Mouse (Mus musculus) heart, postnatal 0 days (tissue): ENCODE measurements around the gene Cers3. TPM values are rescaled to one million over a fixed set of nuclear protein-coding genes. Genes with fewer than 3 reads are reported as not detected.

ENCODE experiments used
- ATAC-seq: fragments of 200-750 bp; cut with Nextera tagmentation; 2 replicates; pipeline ENCODE4 v1.8.0; 2017; ENCODE audit warnings: low read depth, moderate number of reproducible peaks, moderate library complexity; ENCODE audit not compliant: insufficient read depth
- DNase-seq: peaks from one replicate; pipeline ENCODE4 v3.0.0-alpha.2; 2016; ENCODE audit warnings: low spot score
- H3K27ac ChIP-seq: fragments of 300-500 bp; sonication (generic); 2 replicates; pipeline ENCODE4 v1.5.1; 2014; ENCODE audit warnings: low read depth, mild to moderate bottlenecking
- H3K27me3 ChIP-seq: fragments of 300-500 bp; sonication (generic); 2 replicates; pipeline ENCODE4 v1.6.1; 2014; ENCODE audit warnings: low read length, mixed read lengths; ENCODE audit not compliant: control insufficient read depth, insufficient read depth
- H3K36me3 ChIP-seq: fragments of 300-500 bp; sonication (generic); replicated peaks from 2 replicates; pipeline ENCODE4 v1.6.1; 2014; ENCODE audit warnings: low read length, mixed read lengths; ENCODE audit not compliant: control insufficient read depth, insufficient read depth
- H3K4me1 ChIP-seq: fragments of 300-500 bp; sonication (generic); 2 replicates; pipeline ENCODE4 v1.6.1; 2014; ENCODE audit warnings: antibody characterized with exemption; ENCODE audit not compliant: control insufficient read depth, insufficient read depth
- H3K4me2 ChIP-seq: fragments of 300-500 bp; sonication (generic); 2 replicates; pipeline ENCODE4 v1.6.1; 2014; ENCODE audit warnings: low read depth, mild to moderate bottlenecking, low read length, moderate library complexity
- H3K4me3 ChIP-seq: fragments of 300-500 bp; sonication (generic); 2 replicates; pipeline ENCODE4 v1.5.1; 2014; ENCODE audit warnings: low read depth, low read length
- H3K9ac ChIP-seq: fragments of 300-500 bp; sonication (generic); replicated peaks from 2 replicates; pipeline ENCODE4 v1.6.1; 2014; ENCODE audit warnings: low read depth, low read length, mixed read lengths
- H3K9me3 ChIP-seq: fragments of 300-500 bp; sonication (generic); replicated peaks from 2 replicates; pipeline ENCODE4 v1.6.1; 2016; ENCODE audit warnings: low read length; ENCODE audit not compliant: control insufficient read depth
- CTCF ChIP-seq: IDR thresholded peaks from 2 replicates; pipeline ENCODE4 v1.5.1; 2016; ENCODE audit warnings: antibody characterized with exemption, control low read depth, low read depth
- EP300 ChIP-seq: IDR thresholded peaks from 2 replicates; pipeline ENCODE4 v1.6.1; 2016; ENCODE audit warnings: antibody characterized with exemption, low read depth
- WGBS: fragments of 180-500 bp; shearing (Covaris S2); extraction: QIAGEN DNeasy Blood & Tissue Kit; methylation state at CpG from one replicate; pipeline ENCODE4 v1.1.7; 2014; 5-methylcytosine and 5-hydroxymethylcytosine counted together
- polyA plus RNA-seq: library from polyadenylated mRNA; unstranded; fragments of >200 nt; fragmentation: Nextera tagmentation; extraction: Ambion mirVana; gene quantifications from 2 replicates; pipeline ENCODE4 v1.2.1, GENCODE M21; 2015
- total RNA-seq: library from RNA; depleted of rRNA; stranded (reverse); fragments of >200 nt; gene quantifications from 2 replicates; pipeline ENCODE4 v1.2.3, GENCODE M21; 2014; ENCODE audit warnings: low replicate concordance

The Cers3 gene
- total and polyA plus RNA-seq, 2 experiments from 2014 or later = 0.19 to 9.5 TPM

DNA sequence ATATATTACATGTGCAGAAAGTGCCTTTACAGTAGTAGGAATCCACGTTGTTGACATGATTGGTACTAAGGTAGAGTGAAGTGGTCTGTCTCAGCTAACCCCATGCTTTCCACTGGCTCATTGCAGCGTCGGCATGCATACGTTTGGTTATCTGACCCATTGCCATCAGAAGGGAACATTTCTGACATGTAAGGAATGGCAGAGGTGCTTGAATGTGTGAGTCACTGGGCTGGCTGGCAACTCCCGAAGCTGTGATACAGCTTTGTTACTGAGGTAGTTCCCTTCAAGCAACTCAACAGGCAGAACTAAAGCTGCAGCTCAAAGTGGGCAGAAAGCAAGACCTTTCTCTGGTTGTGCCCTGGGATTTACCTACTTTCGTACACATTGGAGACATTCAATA is 8.3 kb upstream of the Cers3 start:
- no peak overlapping the region for H3K9ac ChIP-seq
- no peaks in the 10 kb centered on the region for H3K9me3 ChIP-seq
- H3K4me2 ChIP-seq = no peak overlapping the region
- no peaks in the 10 kb centered on the region for H3K27me3 ChIP-seq
- ATAC-seq (peak; percentile 33; the same call in 1 of the 2 replicates), DNase-seq (no peak)
- H3K4me3 ChIP-seq = no peak overlapping the region
- 39% methylated on average over 6 of the region's 6 CpGs for whole genome bisulfite sequencing
- TF ChIP-seq CTCF (no peak), EP300 (no peak)
- 0 out of 2 replicates have a peak, but pooled peaks cover 5% of the 10 kb centered on the region for H3K4me1 ChIP-seq
- no peak overlapping the region for H3K27ac ChIP-seq
- H3K36me3 ChIP-seq = no peaks in the 10 kb centered on the region

DNA sequence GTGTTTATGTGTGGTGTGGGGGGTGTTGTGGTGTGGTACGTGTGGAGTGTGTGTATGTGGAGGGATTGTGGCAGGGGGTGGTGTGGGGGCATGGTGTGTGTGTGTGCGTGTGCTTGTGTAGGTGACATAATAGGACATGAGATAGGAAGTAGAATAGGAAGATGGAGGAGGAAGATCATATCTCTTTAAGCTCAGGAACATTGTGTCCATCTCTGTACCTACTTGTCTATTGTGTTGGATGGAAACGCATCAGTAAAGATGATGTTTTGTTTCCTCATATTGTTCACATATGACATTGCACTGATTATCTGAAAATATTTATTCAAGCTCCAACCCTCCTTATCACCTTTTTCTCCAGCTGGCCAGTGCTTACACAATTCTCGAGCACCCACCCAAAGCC is 5.9 kb upstream of the Cers3 start:
- Histone ChIP-seq H3K4me3 (no peak overlapping the region), H3K36me3 (no peaks in the 10 kb centered on the region), H3K9ac (no peak overlapping the region), H3K4me2 (no peak overlapping the region), H3K27ac (no peak overlapping the region), H3K27me3 (no peaks in the 10 kb centered on the region), H3K4me1 (peaks cover 14% of the 10 kb centered on the region), H3K9me3 (no peaks in the 10 kb centered on the region)
- DNase-seq (no peak), ATAC-seq (no peak)
- 69% methylated on average over 4 of the region's 4 CpGs for WGBS
- TF ChIP-seq EP300 = no peak
- TF ChIP-seq CTCF = no peak

DNA sequence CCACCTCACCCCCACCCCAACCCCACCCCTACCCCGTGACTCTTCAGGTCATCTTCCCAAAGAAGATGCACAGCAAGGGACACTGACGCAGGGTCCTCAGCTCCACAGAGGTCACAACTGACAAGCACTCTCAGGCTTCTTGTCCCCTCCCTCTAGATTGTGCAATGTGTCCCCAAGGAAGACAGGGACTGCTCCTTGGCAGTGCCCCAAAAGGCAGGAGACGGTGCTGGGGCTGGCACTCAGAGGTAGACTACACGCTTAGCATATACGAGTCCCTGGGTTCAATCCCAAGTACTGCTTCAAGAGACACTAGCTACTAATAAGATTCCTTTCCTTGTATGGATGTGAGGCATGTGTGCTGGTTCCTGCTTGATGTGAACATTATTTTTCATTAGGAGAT is 2.3 kb upstream of the Cers3 start:
- Histone ChIP-seq H3K9me3 (no peaks in the 10 kb centered on the region), H3K4me3 (no peak overlapping the region), H3K27ac (no peak overlapping the region), H3K27me3 (no peaks in the 10 kb centered on the region), H3K4me1 (peaks cover 9% of the 10 kb centered on the region), H3K9ac (no peak overlapping the region), H3K36me3 (no peaks in the 10 kb centered on the region), H3K4me2 (no peak overlapping the region)
- ATAC-seq (no peak), DNase-seq (no peak)
- TF ChIP-seq CTCF = no peak
- no peak for TF ChIP-seq EP300
- 54% methylated on average over 5 of the region's 5 CpGs for WGBS

DNA sequence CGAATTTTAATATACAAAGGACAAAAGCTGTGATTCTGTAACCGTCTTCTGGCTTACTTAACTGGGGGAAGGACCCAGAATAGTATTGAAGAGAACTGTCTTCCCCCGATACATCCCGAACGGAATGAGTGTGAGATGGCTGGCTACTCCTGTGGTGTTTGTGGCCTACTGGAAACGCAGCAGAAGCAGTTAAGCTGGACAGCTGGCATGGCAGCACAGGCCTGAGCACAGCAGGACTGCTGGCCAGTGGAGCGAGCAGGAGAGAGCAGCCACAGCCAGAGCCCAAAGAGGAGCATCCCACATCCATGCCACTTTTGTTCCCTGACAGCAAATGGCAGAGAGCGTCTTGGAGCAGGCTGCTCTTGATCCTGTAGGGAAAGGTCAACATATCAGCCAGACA is 1.9 kb upstream of the Cers3 start:
- Histone ChIP-seq H3K4me3 (no peak overlapping the region), H3K4me1 (peaks cover 13% of the 10 kb centered on the region), H3K4me2 (no peak overlapping the region), H3K27me3 (no peaks in the 10 kb centered on the region), H3K9ac (no peak overlapping the region), H3K36me3 (no peaks in the 10 kb centered on the region), H3K27ac (no peak overlapping the region), H3K9me3 (no peaks in the 10 kb centered on the region)
- WGBS = 78% methylated on average over 8 of the region's 8 CpGs
- DNase-seq (no peak), ATAC-seq (no peak)
- TF ChIP-seq EP300 = no peak
- TF ChIP-seq CTCF = no peak

- Histone ChIP-seq H3K4me2 (no peak overlapping the region), H3K36me3 (no peaks in the 10 kb centered on the region), H3K4me1 (peaks cover 12% of the 10 kb centered on the region), H3K4me3 (no peak overlapping the region), H3K9me3 (no peaks in the 10 kb centered on the region), H3K27me3 (no peaks in the 10 kb centered on the region), H3K27ac (no peak overlapping the region), H3K9ac (no peak overlapping the region)
- WGBS = 15% methylated on average over 7 of the region's 7 CpGs
- ATAC-seq = peak; percentile 88
- TF ChIP-seq EP300 (no peak), CTCF (no peak)
- peak; percentile 45 for DNase-seq
Observed at GRCm38 (mm10) chr7:66746972-66747371, 3.7 kb downstream of the Cers3 start.

DNA sequence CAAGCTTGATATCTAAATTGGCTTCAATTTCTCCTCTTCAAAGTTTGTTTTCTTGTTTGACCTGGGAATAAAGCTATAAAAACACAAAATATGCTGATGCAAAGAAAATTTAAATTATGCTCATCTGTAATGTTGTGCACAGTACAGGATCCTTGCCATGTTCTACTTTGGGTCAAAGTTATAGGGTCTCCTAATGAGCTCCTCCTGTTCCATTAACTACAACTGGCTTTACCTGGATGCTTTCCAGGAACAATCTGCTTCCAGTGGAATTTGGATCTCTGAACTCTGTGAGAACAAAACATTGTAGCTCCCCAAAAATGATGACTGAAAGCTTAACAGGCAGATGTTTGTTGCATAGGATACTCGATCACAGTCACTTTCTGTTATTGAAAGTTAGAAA is 6.7 kb downstream of the Cers3 start:
- no peaks in the 10 kb centered on the region for H3K36me3 ChIP-seq
- no peak overlapping the region for H3K27ac ChIP-seq
- H3K4me3 ChIP-seq = no peak overlapping the region
- DNase-seq (no peak), ATAC-seq (no peak)
- no peaks in the 10 kb centered on the region for H3K9me3 ChIP-seq
- H3K9ac ChIP-seq = no peak overlapping the region
- no peak overlapping the region for H3K4me2 ChIP-seq
- TF ChIP-seq EP300 = no peak
- TF ChIP-seq CTCF = no peak
- H3K4me1 ChIP-seq = peaks cover 12% of the 10 kb centered on the region
- 87% methylated on average over 1 of the region's 1 CpGs for WGBS
- H3K27me3 ChIP-seq = no peaks in the 10 kb centered on the region
